Mouse (Mus musculus): Measurements from ENCODE around the gene Hist1h2ab.

- TF ChIP-seq CTCF (IDR thresholded peaks at IDR 0.05; ENCODE audit: low read depth, low read length): no peak
- no peak for TF ChIP-seq POLR2A (IDR thresholded peaks at IDR 0.05; ENCODE audit: borderline replicate concordance, low read depth, low read length)
Observed at GRCm38 (mm10) chr13:23745381-23746161, 5.4 kb upstream of the Hist1h2ab start, which contains the start of gene Hist1h3c.
